Mouse (Mus musculus) hindbrain, embryonic 12.5 days (tissue): ENCODE measurements around the gene C1qtnf1. TPM values are rescaled to one million over a fixed set of nuclear protein-coding genes. Genes with fewer than 3 reads are reported as not detected.

Source experiments
- ATAC-seq: fragments of 200-750 bp; cut with Nextera tagmentation; 2 replicates; pipeline ENCODE4 v1.8.0; 2017; ENCODE audit warnings: moderate TSS enrichment; ENCODE audit not compliant: low FRiP score
- H3K27ac ChIP-seq: fragments of 300-500 bp; sonication (generic); 2 replicates; pipeline ENCODE4 v1.5.1; 2016; ENCODE audit warnings: mild to moderate bottlenecking
- H3K27me3 ChIP-seq: fragments of 300-500 bp; sonication (generic); 2 replicates; pipeline ENCODE4 v1.6.1; 2016; ENCODE audit warnings: mild to moderate bottlenecking
- H3K36me3 ChIP-seq: fragments of 300-500 bp; sonication (generic); 2 replicates; pipeline ENCODE4 v1.6.1; 2016; ENCODE audit warnings: mild to moderate bottlenecking
- H3K4me1 ChIP-seq: fragments of 300-500 bp; sonication (generic); 2 replicates; pipeline ENCODE4 v1.6.1; 2016
- H3K4me2 ChIP-seq: fragments of 300-500 bp; sonication (generic); replicated peaks from 2 replicates; pipeline ENCODE4 v1.6.1; 2016; ENCODE audit warnings: mild to moderate bottlenecking
- H3K4me3 ChIP-seq: fragments of 300-500 bp; sonication (generic); 2 replicates; pipeline ENCODE4 v1.5.1; 2016; ENCODE audit warnings: mild to moderate bottlenecking
- H3K9ac ChIP-seq: fragments of 300-500 bp; sonication (generic); 2 replicates; pipeline ENCODE4 v1.6.1; 2016; ENCODE audit warnings: mild to moderate bottlenecking, moderate library complexity
- H3K9me3 ChIP-seq: fragments of 300-500 bp; sonication (generic); replicated peaks from 2 replicates; pipeline ENCODE4 v1.6.1; 2016; ENCODE audit warnings: mild to moderate bottlenecking
- WGBS: fragments of 180-500 bp; shearing (Covaris S2); methylation state at CpG from one replicate; pipeline ENCODE4 v1.1.7; 2016; 5-methylcytosine and 5-hydroxymethylcytosine counted together
- polyA plus RNA-seq: library from polyadenylated mRNA; unstranded; fragments of >200 nt; fragmentation: Nextera tagmentation; extraction: Ambion mirVana; gene quantifications from 2 replicates; pipeline ENCODE4 v1.2.1, GENCODE M21; 2016

The C1qtnf1 gene
- polyA plus RNA-seq, 1 experiment from 2014 or later, result 3.0 TPM

- no peak overlapping the region for H3K4me3 ChIP-seq
- WGBS, result 81% methylated on average over 10 of the region's 10 CpGs
- no peaks in the 10 kb centered on the region for H3K36me3 ChIP-seq
- H3K9me3 ChIP-seq, result no peaks in the 10 kb centered on the region
- no peaks in the 10 kb centered on the region for H3K27me3 ChIP-seq
- no peak for ATAC-seq
- no peak overlapping the region for H3K9ac ChIP-seq
- H3K4me2 ChIP-seq, result no peak overlapping the region
- peaks cover 20% of the 10 kb centered on the region for H3K4me1 ChIP-seq
- peak overlapping the region; percentile 67 for H3K27ac ChIP-seq
Observed at GRCm38 (mm10) chr11:118469509-118470160, 41.6 kb downstream of the C1qtnf1 start.

DNA sequence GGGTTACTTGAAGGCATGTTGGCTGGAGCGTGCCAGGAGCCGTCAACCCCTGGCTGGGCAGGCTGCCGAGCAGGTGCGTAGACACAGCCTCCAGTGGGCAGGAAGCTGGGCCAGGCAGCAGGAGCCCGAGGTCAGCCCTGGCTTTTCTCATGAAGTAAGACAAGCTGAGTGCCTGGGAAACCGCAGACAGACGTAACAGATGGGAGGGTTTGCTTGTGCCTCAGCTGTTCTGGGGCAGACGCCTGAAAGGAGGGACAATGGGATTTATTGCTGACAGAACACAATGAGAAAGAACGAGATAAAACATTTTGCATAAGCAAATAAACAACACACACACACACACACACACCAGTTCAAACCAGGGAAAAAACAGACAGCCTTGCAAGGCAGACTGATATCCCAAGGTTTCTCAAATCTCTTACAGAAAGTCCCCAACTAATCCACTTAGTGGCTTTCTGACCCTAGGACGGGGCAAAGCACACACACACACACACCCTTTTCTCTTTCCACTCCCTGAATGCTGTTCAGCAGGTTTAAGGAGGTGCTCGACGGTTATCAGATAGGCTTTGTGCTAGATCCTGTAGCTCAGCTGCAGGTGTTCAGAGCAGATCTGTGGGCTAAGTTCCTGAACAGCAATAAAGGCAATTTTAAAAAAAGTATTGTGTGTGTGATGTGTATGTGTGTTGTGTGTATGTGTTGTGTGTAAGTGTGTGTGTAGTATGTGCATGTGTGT, 42.4 kb downstream of the C1qtnf1 start:
- Histone ChIP-seq H3K4me2 (no peak overlapping the region), H3K9ac (no peak overlapping the region), H3K27me3 (no peaks in the 10 kb centered on the region), H3K4me1 (peaks cover 20% of the 10 kb centered on the region), H3K27ac (peak overlapping the region; percentile 67), H3K36me3 (no peaks in the 10 kb centered on the region), H3K9me3 (no peaks in the 10 kb centered on the region), H3K4me3 (no peak overlapping the region)
- 25% methylated on average over 12 of the region's 12 CpGs for WGBS
- peak; percentile 68 for ATAC-seq

DNA sequence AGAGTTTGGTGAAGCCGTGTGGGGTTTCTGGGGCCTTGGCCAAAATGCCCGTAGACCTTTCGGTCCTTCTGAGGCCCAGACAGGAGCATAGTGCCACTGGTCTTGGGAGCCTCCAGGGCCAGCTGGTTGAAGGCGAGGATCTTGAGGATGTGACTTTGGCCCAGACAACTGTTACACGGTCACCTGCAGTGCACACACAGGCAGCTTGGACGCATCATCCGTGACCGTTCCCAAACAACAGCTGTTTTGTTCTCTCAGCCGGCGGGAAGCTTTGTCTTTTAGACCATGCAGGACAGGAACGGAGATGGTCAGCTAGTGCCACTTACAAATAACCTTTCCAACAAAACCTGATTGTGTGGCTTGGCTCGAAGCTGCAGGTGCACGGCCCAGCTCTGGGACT, 43.7 kb downstream of the C1qtnf1 start:
- Histone ChIP-seq H3K27me3 (no peaks in the 10 kb centered on the region), H3K27ac (no peak overlapping the region), H3K9ac (no peak overlapping the region), H3K4me3 (no peak overlapping the region), H3K4me1 (peaks cover 20% of the 10 kb centered on the region), H3K4me2 (no peak overlapping the region), H3K9me3 (no peaks in the 10 kb centered on the region), H3K36me3 (no peaks in the 10 kb centered on the region)
- WGBS, result 59% methylated on average over 13 of the region's 13 CpGs
- ATAC-seq, result no peak

DNA sequence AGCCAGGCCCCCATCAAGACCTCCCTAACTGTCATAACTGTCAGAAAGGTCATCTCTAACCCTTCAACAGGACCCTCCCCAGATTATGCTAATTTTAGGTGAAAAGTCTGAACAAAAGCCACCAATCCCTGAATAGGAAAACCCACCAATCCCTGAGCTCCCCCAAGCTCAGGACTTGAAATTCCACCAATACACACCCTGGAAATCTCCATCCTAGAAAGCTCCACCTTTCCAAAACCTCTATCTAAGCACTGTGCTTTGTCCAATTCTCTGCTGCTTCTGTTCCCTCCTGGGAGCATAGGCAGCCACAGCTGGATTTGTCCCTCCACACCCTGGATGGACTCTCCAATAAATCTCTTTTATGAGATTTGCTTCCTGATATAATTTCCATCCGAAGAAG, 45.2 kb downstream of the C1qtnf1 start:
- Histone ChIP-seq H3K4me2 (no peak overlapping the region), H3K27me3 (no peaks in the 10 kb centered on the region), H3K4me3 (no peak overlapping the region), H3K9me3 (no peaks in the 10 kb centered on the region), H3K4me1 (peaks cover 25% of the 10 kb centered on the region), H3K27ac (no peak overlapping the region), H3K9ac (no peak overlapping the region), H3K36me3 (no peaks in the 10 kb centered on the region)
- no peak for ATAC-seq
- WGBS, result 89% methylated on average over 1 of the region's 1 CpGs

DNA sequence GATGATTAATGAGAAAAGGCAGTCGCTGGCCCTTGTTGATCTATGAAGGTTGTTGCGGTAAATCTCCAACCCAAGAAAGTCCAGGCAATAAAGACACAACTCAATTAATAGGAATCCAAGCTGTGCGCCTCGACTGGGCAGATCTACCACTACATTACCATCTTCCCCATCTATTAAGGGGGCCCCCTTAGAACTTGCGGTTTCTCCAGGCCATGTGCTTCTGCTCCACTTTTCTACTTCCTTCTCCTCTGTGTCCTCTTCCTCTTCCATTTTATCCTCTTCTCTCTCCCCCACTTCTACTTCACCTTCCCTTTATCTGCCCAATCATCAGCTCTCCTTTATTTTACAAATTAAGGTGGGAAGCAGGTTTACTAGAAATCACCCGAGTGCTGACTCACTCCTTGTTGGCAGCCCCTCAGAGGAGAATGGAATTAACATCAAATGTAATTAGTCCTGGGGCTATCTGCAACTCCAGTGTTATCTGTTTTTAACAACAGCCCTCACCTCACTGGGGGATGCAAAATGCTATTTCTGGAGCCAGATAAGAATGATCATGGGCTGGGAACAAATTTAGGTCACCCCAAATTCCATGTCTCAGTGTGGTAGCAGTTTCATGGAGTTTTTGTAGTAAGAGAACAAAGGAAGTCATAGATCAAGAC, 46.0 kb downstream of the C1qtnf1 start:
- Histone ChIP-seq H3K9me3 (no peaks in the 10 kb centered on the region), H3K4me1 (peaks cover 25% of the 10 kb centered on the region), H3K27me3 (no peaks in the 10 kb centered on the region), H3K4me2 (no peak overlapping the region), H3K36me3 (no peaks in the 10 kb centered on the region), H3K9ac (no peak overlapping the region), H3K27ac (no peak overlapping the region), H3K4me3 (no peak overlapping the region)
- no peak for ATAC-seq
- WGBS, result 85% methylated on average over 6 of the region's 6 CpGs

DNA sequence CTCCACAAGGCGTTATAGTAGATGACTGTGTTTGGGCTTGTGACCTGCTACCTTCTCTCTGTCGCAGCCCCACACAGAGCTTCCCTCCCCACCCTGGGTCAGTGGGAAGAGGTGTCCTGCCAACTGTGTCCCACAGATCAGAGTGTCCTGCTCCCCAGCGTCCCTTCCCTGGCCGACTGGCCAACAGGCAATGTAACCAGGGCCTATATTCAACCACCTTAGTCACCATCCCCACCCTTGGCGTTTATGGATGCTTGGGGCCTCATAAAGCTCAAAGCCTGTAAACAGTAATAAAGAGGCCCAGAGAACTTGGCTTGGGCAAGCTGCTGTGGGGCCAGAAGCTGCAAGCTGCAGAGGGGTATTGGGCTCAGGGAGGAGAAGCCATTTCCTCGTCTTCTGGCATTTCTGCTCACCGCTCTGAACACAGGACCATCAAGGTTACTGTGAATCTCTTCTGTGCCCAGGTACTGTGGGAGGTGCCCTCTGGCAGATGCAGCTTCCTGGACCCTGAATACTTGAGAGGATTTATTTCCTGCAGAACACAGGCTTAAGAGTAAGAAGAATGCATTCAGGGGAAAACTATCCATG, 47.6 kb downstream of the C1qtnf1 start:
- H3K27ac ChIP-seq, result no peak overlapping the region
- no peak overlapping the region for H3K4me2 ChIP-seq
- no peaks in the 10 kb centered on the region for H3K27me3 ChIP-seq
- no peak overlapping the region for H3K9ac ChIP-seq
- 92% methylated on average over 7 of the region's 7 CpGs for WGBS
- H3K4me1 ChIP-seq, result peaks cover 13% of the 10 kb centered on the region
- H3K9me3 ChIP-seq, result no peaks in the 10 kb centered on the region
- ATAC-seq, result no peak
- H3K36me3 ChIP-seq, result no peaks in the 10 kb centered on the region
- H3K4me3 ChIP-seq, result no peak overlapping the region

DNA sequence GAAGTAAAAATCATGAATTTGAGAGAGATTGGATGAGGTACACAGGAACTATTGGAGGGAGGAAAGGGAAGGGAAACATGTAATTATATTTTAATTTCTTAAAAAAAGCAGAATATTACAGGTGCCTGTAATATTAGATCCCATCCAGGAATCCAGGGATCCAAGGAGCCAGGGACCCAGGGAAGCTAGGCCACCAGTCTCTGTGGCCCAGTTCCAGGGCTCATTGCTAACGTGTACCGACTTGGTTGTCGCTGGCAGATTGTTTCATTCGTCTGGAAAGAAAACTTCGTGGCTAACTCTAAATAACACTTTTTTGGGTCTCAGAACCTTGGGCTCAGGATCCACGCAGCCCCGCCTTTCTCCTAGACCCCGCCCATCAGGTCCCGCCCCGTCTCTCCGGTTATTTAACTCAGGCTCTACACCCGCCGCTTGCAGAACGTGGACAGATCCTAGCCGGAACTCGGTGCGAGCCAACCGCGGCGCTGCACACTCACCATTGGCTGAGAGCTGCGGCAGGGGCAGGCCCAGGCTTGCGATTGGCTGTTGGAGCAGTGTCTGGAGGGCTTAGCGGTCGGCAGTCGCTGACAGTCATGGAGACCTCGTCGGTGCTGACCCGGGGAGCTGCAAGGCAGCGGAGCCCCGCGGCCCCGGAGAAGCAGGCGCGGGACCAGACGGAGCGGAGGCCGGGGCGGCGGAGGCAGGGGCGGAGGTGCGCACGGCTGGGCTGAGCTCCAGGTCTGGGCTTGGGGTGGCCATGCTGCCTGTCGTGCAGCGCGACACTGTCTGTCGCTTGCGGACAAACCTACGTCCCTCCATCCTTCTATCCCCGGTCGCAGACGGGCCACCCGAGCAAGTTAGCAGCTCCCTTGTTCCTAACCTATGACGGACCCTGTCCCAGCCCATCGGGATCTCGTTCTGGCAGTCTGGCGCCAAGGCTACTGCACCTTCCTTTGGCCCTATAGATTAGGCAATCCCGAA, 48.7 kb downstream of the C1qtnf1 start, which contains the start of gene Engase:
Engase (plus strand) TSS at position 434 of the 978 bp plus-strand sequence.
- H3K27me3 ChIP-seq, result no peaks in the 10 kb centered on the region
- peak; percentile 98 for ATAC-seq
- H3K4me1 ChIP-seq, result peaks cover 9% of the 10 kb centered on the region
- no peaks in the 10 kb centered on the region for H3K36me3 ChIP-seq
- H3K4me2 ChIP-seq, result peak within 1 kb of the TSS; percentile 68
- WGBS, result 1% methylated on average over 57 of the region's 57 CpGs
- peak within 1 kb of the TSS; percentile 66 for H3K9ac ChIP-seq
- H3K4me3 ChIP-seq, result peak within 1 kb of the TSS; percentile 59
- H3K9me3 ChIP-seq, result no peaks in the 10 kb centered on the region
- H3K27ac ChIP-seq, result no peak within 1 kb of the TSS

- no peaks in the 10 kb centered on the region for H3K27me3 ChIP-seq
- H3K4me2 ChIP-seq, result no peak overlapping the region
- no peak for ATAC-seq
- no peak overlapping the region for H3K9ac ChIP-seq
- H3K27ac ChIP-seq, result no peak overlapping the region
- WGBS, result 79% methylated on average over 12 of the region's 12 CpGs
- H3K4me1 ChIP-seq, result peaks cover 9% of the 10 kb centered on the region
- H3K9me3 ChIP-seq, result no peaks in the 10 kb centered on the region
- no peak overlapping the region for H3K4me3 ChIP-seq
- H3K36me3 ChIP-seq, result peaks cover 9% of the 10 kb centered on the region; the same call in 1 of the 2 replicates
Observed at GRCm38 (mm10) chr11:118479776-118480175, 51.8 kb downstream of the C1qtnf1 start.

- no peak for ATAC-seq
- WGBS, result 95% methylated on average over 11 of the region's 11 CpGs
- Histone ChIP-seq H3K4me1 (peaks cover 9% of the 10 kb centered on the region), H3K36me3 (peaks cover 10% of the 10 kb centered on the region; the same call in 1 of the 2 replicates), H3K27me3 (no peaks in the 10 kb centered on the region), H3K27ac (no peak overlapping the region), H3K4me2 (no peak overlapping the region), H3K9me3 (no peaks in the 10 kb centered on the region), H3K4me3 (no peak overlapping the region), H3K9ac (no peak overlapping the region)
Observed at GRCm38 (mm10) chr11:118481231-118481630, 53.2 kb downstream of the C1qtnf1 start.

- no peaks in the 10 kb centered on the region for H3K27me3 ChIP-seq
- peaks cover 9% of the 10 kb centered on the region for H3K4me1 ChIP-seq
- no peak overlapping the region for H3K4me3 ChIP-seq
- H3K4me2 ChIP-seq, result no peak overlapping the region
- 83% methylated on average over 14 of the region's 14 CpGs for WGBS
- no peak for ATAC-seq
- no peak overlapping the region for H3K27ac ChIP-seq
- H3K9ac ChIP-seq, result no peak overlapping the region
- no peaks in the 10 kb centered on the region for H3K9me3 ChIP-seq
- peaks cover 15% of the 10 kb centered on the region; the same call in 1 of the 2 replicates for H3K36me3 ChIP-seq
Observed at GRCm38 (mm10) chr11:118481751-118482150, 53.7 kb downstream of the C1qtnf1 start.

DNA sequence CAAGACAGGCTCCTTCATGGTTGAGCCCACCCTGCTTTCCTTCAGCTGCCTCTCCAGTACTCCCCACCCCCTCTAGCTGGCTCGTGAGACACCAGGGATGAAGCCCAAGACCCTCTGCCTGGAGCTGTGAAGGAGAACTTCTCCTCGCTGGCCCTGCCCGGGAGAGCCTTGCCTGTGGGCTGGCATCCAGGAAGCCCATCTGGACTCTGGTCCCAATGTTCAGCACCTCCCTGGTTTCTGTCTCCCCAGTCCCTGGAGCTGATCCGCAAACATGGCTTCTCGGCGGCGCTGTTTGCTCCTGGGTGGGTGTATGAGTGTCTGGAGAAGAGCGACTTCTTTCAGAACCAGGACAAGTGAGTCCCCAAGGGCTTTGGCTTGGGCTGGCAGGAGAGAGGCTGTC, 56.2 kb downstream of the C1qtnf1 start:
- 86% methylated on average over 8 of the region's 8 CpGs for WGBS

More for the DNA sequence above, 56.2 kb downstream of the C1qtnf1 start:
- Histone ChIP-seq H3K27ac (no peak overlapping the region), H3K9ac (no peak overlapping the region), H3K4me1 (peaks cover 2% of the 10 kb centered on the region), H3K36me3 (peaks cover 21% of the 10 kb centered on the region; the same call in 1 of the 2 replicates), H3K27me3 (no peaks in the 10 kb centered on the region), H3K4me2 (no peak overlapping the region), H3K9me3 (no peaks in the 10 kb centered on the region), H3K4me3 (no peak overlapping the region)
- ATAC-seq, result no peak
